Mouse (Mus musculus): ENCODE measurements around the gene Sirt7.
"Not testable (repeated sequence)": the region's sequence is repeated elsewhere in the genome, so short reads cannot be mapped to it uniquely, and the experiment has no call there.

Gene Sirt7

DNA sequence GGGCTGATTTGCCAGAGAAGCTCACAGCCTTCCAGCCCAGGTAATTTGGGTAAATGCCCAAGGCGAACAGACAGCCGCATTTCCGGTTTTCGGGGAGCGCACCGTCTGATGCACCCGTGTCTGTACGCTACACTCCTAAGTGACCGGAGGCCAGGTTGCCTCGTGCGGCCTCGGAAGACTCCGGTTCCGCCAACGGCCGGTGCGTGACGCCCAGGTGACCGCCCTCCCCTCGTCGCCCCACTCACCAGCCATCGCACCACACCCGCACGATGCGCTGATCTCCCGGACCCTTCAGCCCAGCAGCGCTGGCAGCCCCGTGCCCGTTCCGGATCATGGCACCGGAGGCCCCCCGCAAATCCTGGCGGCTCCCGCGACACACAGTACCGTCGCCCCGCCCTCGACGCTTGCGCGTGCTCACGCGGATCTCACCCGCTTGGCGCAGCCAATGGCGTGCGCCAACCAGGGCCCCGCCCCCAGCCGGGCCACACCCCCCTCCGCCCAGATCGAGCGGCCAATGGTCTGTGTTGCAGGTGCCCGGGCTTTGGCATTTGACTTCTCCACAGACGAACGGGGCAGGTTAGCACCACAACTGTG lies 7.4 kb downstream of the Sirt7 start, which contains the start of gene Pcyt2:
TSS of gene Pcyt2 (minus strand) at position 418 of the 594 bp plus-strand sequence.
- DNase-seq (ENCODE audit: low read depth, low spot score): peak; percentile 85

DNA sequence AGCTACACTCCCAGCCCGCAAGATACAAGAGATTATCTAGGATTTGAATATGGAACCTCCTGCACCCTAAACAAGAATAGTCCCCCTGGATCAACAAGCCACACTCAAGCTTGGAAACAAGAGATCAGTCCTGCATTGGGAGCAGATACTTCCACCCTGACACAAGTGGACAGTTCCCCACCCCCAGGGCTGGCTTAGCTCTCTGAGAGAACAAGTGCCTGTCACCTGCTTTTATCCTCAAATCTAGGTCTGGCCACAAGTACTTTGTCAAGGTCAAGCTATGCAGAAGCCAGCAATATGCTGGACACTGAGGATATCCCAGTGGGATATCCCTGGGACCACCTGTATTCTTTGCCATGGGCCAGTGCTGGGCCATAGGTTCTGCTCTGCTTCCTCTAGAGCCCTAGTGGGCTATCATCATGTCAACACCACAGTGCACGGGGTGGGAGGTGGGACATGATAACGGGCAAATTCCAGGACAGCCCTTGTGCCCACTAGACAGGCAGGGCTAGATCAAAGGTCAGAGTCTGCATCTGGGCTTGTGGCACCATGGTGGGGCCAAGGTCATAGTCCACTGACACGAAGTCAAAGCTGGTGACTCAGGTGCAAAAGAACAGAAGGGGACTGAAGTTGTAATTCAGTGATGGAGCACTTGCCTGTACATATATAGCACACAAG lies 8.3 kb downstream of the Sirt7 start:
- no peak for DNase-seq (ENCODE audit: low read depth, low spot score)

DNA sequence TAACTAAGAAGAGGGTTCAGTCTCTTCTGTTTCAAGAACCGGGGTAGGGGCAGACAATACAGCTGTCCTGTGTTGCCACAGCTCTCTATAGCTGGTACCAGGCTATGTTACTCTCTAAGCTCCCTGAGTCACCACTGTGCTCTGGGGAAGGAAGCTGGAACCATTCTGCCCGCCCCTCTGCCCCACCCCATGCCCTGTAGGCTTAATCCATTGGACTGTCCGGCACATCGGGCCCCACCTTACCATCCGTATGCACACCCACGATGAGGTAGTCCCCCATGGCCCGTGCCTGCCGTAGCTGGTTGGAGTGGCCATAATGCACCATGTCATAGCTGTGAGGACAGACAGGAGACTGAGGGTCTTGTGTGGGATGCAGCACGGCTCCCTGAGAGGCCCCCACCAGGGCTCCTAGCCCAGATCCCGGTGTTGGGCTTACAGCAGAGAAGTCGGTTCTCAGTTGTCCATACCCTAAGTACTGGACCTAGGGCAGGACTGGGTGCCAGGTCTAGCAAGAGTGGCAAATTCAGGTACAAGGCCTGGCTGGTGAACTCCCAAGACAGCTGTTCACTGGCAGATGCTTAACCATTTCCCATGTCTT lies 9.3 kb downstream of the Sirt7 start:
- no peak for DNase-seq (ENCODE audit: low read depth, low spot score)

DNA sequence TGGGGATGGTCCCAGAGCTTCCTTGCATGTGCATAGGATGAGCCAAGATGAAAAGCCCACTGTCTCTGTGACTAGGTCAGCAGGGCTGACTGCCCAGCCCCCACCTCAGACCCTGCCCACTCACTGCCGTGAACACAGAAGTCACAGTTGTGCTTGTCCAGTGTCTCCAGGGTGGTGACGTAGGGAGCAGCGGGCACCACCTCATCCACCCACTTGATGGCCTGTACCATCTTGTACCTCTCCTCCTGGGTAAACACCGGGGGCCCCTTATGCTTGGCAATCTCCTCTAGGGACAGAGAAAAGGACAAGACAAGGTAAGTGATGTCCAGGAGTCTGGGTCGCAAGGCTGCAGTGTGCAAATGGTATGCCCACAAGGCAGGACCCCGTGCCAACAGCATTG lies 9.9 kb downstream of the Sirt7 start:
- no peak for DNase-seq (ENCODE audit: low read depth, low spot score)

DNA sequence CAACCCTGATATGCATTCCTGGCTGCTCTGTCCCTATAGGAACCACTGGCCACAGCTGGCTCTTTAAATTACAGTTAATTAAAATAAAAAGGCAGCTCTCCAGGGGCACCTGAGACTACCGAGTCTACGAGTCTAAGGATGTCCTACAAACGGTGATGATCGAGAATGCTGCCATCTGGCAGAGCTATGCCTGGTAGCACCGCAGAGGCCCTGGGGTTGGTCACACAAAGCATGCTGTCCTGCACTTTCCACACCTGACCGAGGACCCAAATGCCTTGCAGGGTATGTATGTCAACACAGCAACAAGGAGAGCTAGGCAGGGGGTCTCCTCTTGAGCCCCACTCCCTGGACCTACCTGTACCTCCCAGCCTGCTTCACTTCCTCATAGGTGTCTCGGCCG lies 11.1 kb downstream of the Sirt7 start:
- no peak for DNase-seq (ENCODE audit: low read depth, low spot score)

DNA sequence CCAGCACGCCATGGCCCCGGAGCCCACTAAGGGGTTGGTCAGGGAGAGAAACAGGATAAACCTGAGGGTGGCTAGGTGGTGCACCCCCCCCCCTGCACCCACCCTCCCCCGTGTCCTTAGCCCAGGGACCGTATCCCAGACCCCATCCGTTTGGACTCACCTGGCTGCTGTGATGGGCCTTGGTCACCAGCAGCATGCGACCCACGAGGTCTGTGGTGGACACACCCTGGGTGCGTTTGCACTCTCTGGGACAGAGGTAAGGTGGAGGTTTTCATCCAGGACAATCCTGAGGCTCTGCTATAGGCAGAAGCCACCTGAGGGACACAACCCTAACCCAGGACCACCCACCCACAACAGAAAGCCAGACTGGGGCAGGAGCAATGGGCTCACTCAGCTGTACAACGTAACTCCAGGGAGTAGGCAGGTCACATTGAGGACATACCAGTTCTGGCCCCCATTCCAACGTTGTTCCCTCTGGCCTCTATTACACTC lies 11.5 kb downstream of the Sirt7 start:
- DNase-seq (ENCODE audit: low read depth, low spot score): no peak

DNA sequence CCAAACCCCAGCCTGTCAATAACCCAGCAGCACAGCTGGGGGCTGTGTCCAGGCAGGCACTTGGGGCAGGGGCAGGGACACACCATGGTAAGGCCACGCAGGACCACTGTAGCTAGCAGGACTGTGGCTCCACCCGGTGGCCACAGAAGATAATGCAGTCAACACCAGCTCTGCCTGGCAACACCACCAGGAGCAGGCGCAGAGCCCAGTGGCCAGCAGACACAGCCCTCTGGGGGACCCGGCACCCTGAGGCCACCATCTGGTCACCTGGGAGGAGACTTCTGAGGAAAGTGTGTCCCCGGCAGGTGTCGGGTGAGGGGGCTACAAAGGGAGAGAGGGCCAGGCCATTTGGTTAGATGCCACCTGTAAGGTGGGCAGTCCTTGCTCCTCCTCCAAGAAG lies 12.3 kb downstream of the Sirt7 start:
- peak; percentile 64 for DNase-seq (ENCODE audit: low read depth, low spot score)

DNA sequence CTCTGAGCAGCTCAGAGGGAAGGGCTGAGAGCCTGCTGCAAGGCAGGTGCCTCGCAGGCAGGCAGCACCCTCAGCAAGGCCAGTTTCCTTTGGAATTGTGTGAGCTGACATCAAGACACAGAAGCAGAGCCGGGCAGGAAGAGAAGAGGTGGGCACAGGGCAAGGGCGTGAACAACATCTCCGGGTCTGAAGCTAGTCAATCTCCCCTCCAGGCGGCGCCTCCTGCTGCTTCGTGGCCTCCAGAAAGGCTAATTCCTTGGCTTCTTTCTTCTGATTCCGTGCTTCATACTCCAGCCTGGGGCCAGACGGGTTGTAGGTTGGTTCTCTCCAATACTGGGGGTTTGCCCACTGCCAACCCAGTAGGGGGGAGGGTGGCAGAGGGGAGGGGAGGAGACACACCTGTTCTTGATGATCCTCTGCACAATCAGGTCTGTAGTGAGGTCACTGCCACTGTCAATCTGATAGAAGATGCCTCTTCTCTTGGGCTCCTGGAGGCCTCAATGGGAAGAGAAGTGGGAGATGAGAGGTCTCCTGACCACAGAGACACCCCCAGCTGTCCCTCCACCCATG lies 14.5 kb downstream of the Sirt7 start:
- DNase-seq (ENCODE audit: low read depth, low spot score): no peak

DNA sequence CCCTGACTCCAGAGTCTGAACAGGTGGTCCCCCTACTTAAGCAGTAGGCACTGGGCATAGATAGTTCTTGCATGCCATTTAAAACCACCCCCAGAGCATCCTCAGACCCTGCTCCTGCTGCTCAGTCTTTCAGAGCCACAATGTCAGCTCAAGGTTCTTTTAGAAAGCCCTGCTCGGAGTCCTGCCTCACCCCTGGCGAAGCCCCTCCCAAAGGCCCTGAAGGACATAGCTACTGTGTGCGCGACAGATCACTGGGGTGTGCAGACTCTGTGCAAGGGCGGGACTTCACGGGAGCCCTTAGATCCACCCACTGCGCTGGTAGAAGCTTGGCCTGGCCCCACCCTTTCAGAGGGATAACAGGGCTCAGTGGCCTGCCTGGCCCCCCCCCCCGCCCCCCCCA lies 15.8 kb downstream of the Sirt7 start:
- no peak for DNase-seq (ENCODE audit: low read depth, low spot score)

DNA sequence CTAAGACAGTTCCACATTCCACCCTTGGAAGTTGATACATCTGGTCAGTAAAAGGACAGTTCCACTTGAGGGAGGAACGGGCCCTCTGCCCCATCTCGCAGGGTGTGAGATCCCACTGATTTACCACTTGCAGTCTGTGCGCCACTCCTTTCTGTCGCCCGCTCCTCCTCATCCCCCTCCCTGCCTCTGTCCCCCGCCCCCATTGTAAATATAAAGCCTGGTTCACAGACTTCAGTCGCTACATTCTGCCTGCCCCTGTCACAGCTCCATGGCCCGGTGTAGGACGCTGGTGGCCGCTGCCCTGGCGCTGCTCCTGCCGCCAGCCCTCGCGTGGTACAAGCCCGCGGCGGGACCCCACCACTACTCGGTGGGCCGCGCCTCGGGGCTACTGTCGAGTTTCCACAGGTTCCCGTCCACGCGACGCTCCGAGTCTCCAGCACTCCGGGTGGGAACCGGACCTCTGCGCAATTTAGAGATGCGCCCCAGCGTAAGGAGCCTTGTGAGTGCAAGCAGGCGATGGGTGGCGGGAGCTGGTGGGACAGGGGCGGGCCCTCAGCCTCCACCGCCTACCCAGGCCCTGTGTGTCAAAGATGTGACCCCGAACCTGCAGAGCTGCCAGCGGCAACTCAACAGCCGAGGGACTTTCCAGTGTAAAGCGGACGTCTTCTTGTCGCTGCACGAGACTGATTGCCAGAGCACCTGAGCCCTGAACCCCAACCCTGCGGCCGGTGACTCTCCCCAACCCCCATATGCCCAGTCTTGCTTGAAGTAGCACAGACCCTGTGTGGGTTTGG lies 16.6 kb downstream of the Sirt7 start, which contains the start of gene Npb:
TSS of gene Npb (plus strand) at position 237 of the 794 bp plus-strand sequence.
- no peak for DNase-seq (ENCODE audit: low read depth, low spot score)

DNA sequence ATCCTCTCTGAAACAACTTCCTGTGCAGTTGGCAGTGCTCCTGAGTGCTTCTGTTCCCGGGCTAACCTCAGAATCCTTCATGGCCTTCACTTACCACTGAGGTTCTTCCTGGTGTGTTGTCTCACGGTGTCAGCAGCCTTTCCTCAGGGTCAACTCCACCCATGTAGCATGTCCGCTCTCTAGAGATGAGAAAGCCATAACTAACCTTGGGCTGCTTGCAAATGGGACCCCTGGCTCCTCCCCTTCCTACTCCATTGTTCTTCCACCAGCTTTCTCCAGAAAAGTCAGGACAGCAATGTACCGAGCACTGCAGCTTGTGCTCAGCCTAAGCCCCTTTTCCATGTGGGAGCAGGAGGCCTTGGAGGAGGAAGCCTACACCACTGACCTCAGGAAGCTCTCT lies 18.3 kb downstream of the Sirt7 start:
- no peak for DNase-seq (ENCODE audit: low read depth, low spot score)

DNA sequence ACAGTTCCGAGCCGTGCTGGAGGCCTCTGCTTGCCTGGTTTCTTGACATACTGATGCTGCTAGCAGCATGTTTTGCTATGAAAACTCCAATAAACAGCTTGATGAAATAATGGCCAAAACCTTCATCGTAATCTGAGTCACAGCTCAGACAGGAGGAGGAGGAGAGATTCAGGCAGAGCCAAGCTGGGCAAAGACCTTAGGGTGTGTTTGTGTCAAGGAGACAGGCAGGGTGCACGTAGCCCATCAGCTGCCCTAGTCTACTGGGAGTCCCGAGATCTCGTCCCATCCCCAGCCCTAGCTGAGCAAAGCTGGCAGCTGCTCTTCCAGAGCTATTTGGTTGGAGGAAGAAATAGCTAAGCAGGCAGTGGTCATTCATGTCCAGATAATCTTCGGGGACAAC lies 19.4 kb downstream of the Sirt7 start:
- DNase-seq (ENCODE audit: low read depth, low spot score): no peak

DNA sequence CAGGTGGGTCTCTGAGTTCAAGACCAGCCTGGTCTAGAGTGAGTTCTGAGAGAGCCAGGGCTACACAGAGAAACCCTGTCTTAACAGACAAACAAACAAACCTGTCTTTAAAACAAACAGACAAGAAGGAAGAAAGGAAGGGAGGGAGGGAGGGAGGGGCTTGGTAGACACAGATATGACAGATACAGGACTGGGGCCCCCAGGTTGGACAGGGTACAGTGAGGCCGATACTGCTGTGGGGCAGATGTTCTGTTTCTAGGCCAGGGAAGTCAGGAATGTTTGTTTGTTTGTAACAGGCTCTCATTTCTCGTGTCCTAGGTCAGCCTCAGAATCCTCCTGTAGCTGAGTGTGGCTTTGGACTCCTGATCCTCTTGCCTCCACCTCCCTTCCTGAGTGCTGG lies 21.5 kb downstream of the Sirt7 start:
- no peak for DNase-seq (ENCODE audit: low read depth, low spot score)

DNA sequence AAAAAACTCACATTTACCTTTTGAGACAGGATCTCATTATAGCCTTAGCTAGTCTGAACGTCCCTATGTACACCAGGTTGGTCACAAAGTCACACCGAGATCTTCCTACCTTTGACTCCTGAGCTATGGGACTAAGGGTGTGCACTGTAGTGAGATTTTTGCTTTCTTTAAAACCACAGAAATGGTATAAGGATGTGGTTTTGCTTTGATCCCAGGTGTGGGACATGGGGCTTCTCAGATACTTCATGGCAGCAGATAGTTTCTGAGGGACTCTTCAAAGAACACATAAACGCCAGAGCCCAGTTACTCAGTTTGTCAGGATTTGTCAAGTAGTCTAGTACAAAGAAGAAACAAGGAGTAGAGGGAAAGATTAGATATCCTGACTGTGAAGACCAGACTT lies 24.3 kb downstream of the Sirt7 start:
- DNase-seq (ENCODE audit: low read depth, low spot score): no peak

DNA sequence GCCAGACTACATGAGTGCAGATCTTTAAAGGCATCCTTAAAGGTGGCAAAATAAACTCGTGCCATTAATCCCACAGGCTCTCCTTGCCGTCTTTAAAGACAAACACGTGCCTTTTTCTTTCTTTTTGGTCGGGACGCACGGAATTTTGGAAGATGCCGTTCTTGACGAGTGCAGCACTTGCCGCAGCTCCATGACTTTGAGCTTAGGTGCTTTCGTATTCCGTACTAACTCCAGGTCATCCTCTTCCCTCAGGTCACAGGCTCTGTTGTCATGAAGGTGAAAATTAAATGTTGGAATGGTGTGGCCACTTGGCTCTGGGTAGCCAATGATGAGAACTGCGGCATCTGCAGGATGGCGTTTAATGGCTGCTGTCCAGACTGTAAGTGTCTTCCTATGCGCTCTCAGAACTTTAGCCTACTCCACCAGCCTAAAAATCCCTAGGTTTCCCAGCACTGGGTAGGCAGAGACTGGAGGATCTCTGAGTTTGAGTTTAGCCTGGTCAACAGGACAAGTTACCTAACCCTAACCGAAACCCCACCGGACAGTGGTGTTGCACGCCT lies 26.0 kb downstream of the Sirt7 start:
- no peak for DNase-seq (ENCODE audit: low read depth, low spot score)

DNA sequence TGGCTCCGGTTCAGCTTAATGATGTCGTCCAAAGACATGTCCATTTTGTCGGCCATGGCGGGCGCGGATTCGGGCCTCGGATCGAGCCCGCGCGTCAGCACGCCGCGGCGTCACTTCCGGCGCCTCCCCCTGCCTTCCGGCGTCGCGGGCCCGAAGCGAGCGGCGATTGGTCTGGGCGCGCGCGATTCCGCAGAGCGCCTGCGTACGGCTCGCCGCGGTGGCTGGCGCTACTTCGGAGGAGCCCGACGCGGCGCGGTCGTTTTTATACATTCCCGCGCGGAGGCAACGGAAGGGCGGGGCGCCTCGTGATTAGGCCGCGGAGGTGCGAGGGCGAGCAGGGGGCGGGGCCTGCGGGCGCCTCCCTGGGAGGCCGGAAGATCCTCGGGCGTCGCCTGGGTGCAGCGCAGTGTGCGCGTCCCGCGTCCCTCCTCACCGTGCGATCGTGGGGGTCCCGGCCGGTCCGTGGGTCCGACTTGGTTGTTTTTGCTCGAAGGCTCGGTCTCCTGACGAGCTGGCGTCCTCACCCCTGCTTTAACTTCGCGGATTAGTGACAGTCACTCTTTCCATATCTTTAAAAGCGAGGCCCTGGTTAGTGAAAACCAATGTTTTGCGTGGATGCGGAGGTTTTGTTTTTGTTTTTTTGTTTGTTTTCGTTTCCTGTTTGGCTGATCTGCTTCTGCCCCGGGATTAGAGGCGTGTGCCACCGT lies 26.6 kb downstream of the Sirt7 start, which contains the start of the genes Alyref and Anapc11:
TSS of gene Alyref (minus strand) at position 83 of the 707 bp plus-strand sequence.
TSS of gene Anapc11 (plus strand) at position 139 of the 707 bp plus-strand sequence.
- peak; percentile 94 for DNase-seq (ENCODE audit: low read depth, low spot score)

DNA sequence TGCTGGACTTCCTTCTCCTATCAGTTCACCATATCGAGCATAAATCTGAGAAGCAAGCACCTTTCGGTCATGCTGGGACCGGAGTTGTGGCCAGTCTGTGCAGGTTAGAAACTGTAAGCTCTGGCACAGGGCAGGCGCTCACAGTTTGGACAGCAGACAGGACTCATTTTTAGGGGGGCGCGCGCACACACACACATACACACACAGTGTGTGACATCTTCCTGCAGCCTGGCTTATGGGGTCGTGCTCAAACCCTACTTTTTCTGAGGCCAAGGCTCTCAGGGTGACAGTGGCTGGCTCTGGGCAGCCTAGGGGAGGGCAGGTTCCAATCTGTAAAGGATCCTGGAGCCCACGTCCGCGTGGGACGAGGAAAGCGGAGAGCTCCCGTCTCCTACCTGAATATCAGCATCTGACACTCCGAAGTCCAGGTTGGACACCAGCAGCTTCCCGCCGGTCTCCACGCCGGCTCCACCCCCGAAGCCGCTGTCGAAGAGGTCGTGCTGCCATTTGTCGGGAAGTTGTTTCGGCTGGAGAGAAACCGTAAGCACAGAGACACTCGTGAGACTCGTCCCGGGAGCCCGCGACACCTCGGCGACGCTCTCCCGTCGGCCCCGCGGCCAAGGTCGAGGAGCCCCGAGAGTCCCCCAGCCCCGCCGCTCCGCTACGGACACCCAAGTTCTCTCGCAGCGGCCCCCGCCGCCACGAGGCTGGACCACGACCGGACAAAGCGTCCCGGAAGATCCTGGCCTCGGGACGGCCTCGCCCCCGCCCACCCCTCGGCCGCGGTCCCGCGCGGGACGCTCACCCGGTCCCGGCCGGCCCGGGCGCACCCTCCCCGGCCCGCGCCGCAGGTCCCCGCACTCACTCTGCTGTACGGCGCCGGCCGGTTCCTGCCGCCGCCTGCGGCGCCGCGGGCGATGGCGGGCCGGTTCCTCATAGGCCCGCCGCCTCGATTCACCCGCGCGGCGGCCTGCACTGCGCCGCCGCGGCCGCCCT lies 27.5 kb downstream of the Sirt7 start:
- DNase-seq (ENCODE audit: low read depth, low spot score): no peak

DNA sequence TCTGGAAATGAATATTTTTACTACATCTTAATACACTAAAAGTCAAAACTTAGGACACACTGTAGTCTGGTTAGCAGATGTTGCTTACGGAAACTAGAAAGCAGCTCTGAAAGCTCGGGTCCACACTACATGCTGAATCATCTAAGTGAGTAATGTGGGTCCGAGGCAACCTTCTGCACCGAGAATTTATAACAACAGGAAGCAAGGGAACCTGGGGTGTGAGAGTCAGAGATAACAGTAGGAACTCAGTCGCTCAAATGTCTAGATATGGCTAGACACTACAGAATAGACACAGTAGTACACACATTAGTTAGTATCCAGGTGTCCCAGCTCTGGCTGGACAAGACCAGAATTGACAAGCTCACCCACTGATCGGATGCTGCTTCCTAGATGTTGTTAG lies 36.5 kb downstream of the Sirt7 start:
- no peak for DNase-seq (ENCODE audit: low read depth, low spot score)

DNA sequence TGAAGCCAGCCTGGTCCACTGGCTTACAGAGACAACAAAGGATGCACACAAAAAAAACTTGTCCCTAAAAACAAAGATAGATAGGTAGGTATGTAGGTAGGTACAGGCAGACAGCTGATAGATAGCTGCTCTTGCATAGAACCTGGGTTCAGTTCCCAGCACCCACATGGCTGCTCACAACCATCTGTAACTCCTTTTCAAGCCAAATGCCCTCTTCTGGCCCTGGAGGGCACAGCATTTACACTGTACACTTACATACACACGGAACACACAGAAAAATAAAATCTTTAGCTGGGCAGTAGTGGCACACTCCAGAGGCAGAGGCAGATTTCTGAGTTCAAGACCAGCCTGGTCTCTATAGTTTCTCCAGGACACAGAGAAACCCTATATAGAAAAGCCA lies 41.1 kb downstream of the Sirt7 start:
- DNase-seq (ENCODE audit: low read depth, low spot score): no peak

DNA sequence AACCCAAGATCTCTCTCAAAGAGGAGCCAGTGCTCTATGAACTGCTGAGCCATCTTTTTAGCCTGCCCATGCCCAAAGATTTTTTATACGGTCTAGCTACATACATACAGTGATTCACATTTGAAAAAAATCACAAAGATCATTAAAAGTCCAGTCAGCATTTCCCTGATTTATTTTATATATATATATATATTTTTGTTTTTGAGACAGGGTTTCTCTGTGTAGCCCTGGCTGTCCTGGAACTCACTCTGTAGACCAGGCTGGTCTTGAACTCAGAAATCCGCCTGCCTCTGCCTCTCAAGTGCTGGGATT lies 42.1 kb downstream of the Sirt7 start:
- DNase-seq (ENCODE audit: low read depth, low spot score): not testable (repeated sequence)

Data from retina, postnatal 7 days (tissue).